Mouse (Mus musculus) midbrain, embryonic 11.5 days (tissue): Measurements from ENCODE around the gene Pax4. TPM values are rescaled to one million over a fixed set of nuclear protein-coding genes. Genes with fewer than 3 reads are reported as not detected.
A peak's percentile ranks its signal among the peaks of the same experiment; 100 is the strongest.

ENCODE experiments used
- ATAC-seq: fragments of 200-750 bp; cut with Nextera tagmentation; 2 replicates; pipeline ENCODE4 v1.8.0; 2017; ENCODE audit warnings: moderate TSS enrichment, moderate library complexity; ENCODE audit not compliant: low FRiP score
- DNase-seq: peaks from one replicate; pipeline ENCODE4 v3.0.0; 2015; ENCODE audit warnings: low spot score; ENCODE audit errors: missing footprints
- H3K27ac ChIP-seq: fragments of 300-500 bp; sonication (generic); 2 replicates; pipeline ENCODE4 v1.5.1; 2014; ENCODE audit warnings: low read depth, low read length
- H3K27me3 ChIP-seq: fragments of 300-500 bp; sonication (generic); 2 replicates; pipeline ENCODE4 v1.6.1; 2014; ENCODE audit warnings: mild to moderate bottlenecking, low read length, moderate library complexity, mixed read lengths; ENCODE audit not compliant: control insufficient read depth, insufficient read depth
- H3K36me3 ChIP-seq: fragments of 300-500 bp; sonication (generic); 2 replicates; pipeline ENCODE4 v1.6.1; 2014; ENCODE audit warnings: mild to moderate bottlenecking, low read length, moderate library complexity, mixed read lengths; ENCODE audit not compliant: control insufficient read depth, insufficient read depth
- H3K4me1 ChIP-seq: fragments of 300-500 bp; sonication (generic); 2 replicates; pipeline ENCODE4 v1.6.1; 2014; ENCODE audit warnings: low read length; ENCODE audit not compliant: control insufficient read depth, insufficient read depth
- H3K4me2 ChIP-seq: fragments of 300-500 bp; sonication (generic); 2 replicates; pipeline ENCODE4 v1.6.1; 2014; ENCODE audit warnings: mild to moderate bottlenecking, moderate library complexity
- H3K4me3 ChIP-seq: fragments of 300-500 bp; sonication (generic); 2 replicates; pipeline ENCODE4 v1.5.1; 2014; ENCODE audit warnings: low read depth, low read length
- H3K9ac ChIP-seq: fragments of 300-500 bp; sonication (generic); 2 replicates; pipeline ENCODE4 v1.6.1; 2014; ENCODE audit warnings: low read length
- H3K9me3 ChIP-seq: fragments of 300-500 bp; sonication (generic); 2 replicates; pipeline ENCODE4 v1.6.1; 2016; ENCODE audit warnings: low read length; ENCODE audit not compliant: control insufficient read depth
- WGBS: fragments of 180-500 bp; shearing (Covaris S2); extraction: QIAGEN DNeasy Blood & Tissue Kit; methylation state at CpG from one replicate; pipeline ENCODE4 v1.1.7; 2014; 5-methylcytosine and 5-hydroxymethylcytosine counted together
- polyA plus RNA-seq: library from polyadenylated mRNA; unstranded; fragments of >200 nt; fragmentation: Nextera tagmentation; extraction: Ambion mirVana; gene quantifications from 2 replicates; pipeline ENCODE4 v1.2.1, GENCODE M21; 2014

The Pax4 gene
- polyA plus RNA-seq, 1 experiment from 2014 or later: not detected

DNA sequence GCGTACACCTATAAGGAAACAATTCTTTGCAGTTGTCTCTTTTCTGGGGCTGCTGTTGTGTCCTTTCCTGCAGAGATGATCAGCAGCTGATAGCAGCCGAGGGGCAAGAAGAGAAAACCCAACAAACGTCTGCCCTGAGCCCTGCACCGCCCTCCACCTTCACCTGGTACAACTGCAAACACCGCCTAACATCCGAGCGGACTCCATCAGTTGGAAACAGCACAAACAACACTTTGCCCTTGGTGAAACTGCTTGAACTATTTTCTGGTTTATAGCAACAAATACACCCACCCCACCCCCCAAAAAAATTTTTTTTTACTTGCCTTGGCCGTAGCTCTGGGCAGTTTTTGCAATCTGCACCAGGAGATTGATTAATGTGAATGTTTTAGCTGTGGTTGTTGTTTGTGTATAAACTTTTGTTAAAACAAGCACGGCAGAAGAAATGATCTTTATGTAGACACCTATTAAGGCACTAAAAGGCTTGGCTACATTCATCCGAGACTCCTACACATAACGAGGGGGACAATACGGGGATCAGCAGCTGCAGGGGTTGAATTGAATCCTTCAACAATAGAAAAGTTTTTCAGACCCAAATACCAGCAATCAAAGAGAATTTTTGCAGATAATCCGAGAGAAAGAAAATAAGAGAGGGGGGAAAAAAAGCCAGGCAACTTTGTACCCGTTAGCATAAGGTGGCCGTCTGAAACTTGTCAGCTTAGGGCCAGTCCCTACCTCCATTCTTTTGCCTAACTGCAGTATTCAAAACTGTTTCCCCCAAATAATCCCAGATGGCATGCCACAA is 52.9 kb downstream of the Pax4 start:
- H3K36me3 ChIP-seq: no peaks in the 10 kb centered on the region
- H3K4me3 ChIP-seq: peak overlapping the region; percentile 50
- H3K4me1 ChIP-seq: peaks cover 2% of the 10 kb centered on the region; the same call in 1 of the 2 replicates
- peak overlapping the region; percentile 80 for H3K9ac ChIP-seq
- peak overlapping the region; percentile 69 for H3K4me2 ChIP-seq
- peak; percentile 47 for ATAC-seq
- WGBS: 11% methylated on average over 15 of the region's 15 CpGs
- peak; percentile 94 for DNase-seq
- 0 out of 2 replicates have a peak, but pooled peaks cover 2% of the 10 kb centered on the region for H3K27me3 ChIP-seq
- peaks cover 4% of the 10 kb centered on the region for H3K9me3 ChIP-seq
- H3K27ac ChIP-seq: peak overlapping the region; percentile 87

Other genes starting within 250 kb of the Pax4 start
- 33.0 and 33.5 TPM in 2 replicates for gene Zfp800, start 51.3 kb downstream of the Pax4 start, polyA plus RNA-seq
- gene Arf5, start 25.8 kb downstream of the Pax4 start, polyA plus RNA-seq: 307 and 332 TPM in 2 replicates
- gene Fscn3, start 21.6 kb downstream of the Pax4 start, polyA plus RNA-seq: not detected in 2 replicates
- gene Gcc1, start 21.0 kb downstream of the Pax4 start, polyA plus RNA-seq: 8.2 and 8.9 TPM in 2 replicates
- gene Snd1, start 25.8 kb upstream of the Pax4 start, polyA plus RNA-seq: 80.0 and 88.9 TPM in 2 replicates